Mouse (Mus musculus) small intestine, adult 2 months (tissue): ENCODE measurements around the gene Ly86. TPM values are rescaled to one million over a fixed set of nuclear protein-coding genes. Genes with fewer than 3 reads are reported as not detected.

Source experiments
- H3K27ac ChIP-seq: fragments of 200-500 bp; 2 replicates; pipeline ENCODE4 v1.5.1; 2012; ENCODE audit warnings: low read depth, low read length, control low read depth, inconsistent platforms; ENCODE audit not compliant: insufficient read depth
- H3K27me3 ChIP-seq: fragments of 200-500 bp; 2 replicates; pipeline ENCODE4 v1.6.1; 2012; ENCODE audit warnings: mild to moderate bottlenecking, moderate library complexity, low read length, inconsistent platforms; ENCODE audit not compliant: control insufficient read depth, insufficient read depth
- H3K36me3 ChIP-seq: fragments of 200-500 bp; 2 replicates; pipeline ENCODE4 v1.6.1; 2012; ENCODE audit warnings: mild to moderate bottlenecking, low read length, control low read depth, inconsistent platforms; ENCODE audit not compliant: control insufficient read depth, insufficient read depth
- H3K4me1 ChIP-seq: fragments of 200-500 bp; 2 replicates; pipeline ENCODE4 v1.6.1; 2012; ENCODE audit warnings: low read length, inconsistent platforms, mixed read lengths; ENCODE audit not compliant: control insufficient read depth, insufficient read depth, insufficient read length
- H3K4me3 ChIP-seq: fragments of 200-500 bp; 2 replicates; pipeline ENCODE4 v1.5.1; 2012; ENCODE audit warnings: low read depth, mild to moderate bottlenecking, control low read depth, inconsistent platforms, low read length, moderate library complexity
- CTCF ChIP-seq: fragments of 200-500 bp; IDR thresholded peaks from 2 replicates; pipeline ENCODE4 v1.5.1; 2012; ENCODE audit warnings: low read depth, mild to moderate bottlenecking, control low read depth, inconsistent platforms, low read length, moderate library complexity, mixed read lengths; ENCODE audit not compliant: insufficient replicate concordance, insufficient read length; ENCODE audit errors: extremely low read depth
- POLR2A ChIP-seq: fragments of 200-500 bp; IDR thresholded peaks from 2 replicates; pipeline ENCODE4 v1.6.1; 2012; ENCODE audit warnings: low read depth, mild to moderate bottlenecking, control low read depth, inconsistent platforms, low read length, moderate library complexity
- WGBS: fragments of 180-500 bp; shearing (Covaris S2); methylation state at CpG from one replicate; pipeline ENCODE4 v1.1.7; 2018; 5-methylcytosine and 5-hydroxymethylcytosine counted together
- polyA plus RNA-seq: library from polyadenylated mRNA; depleted of rRNA; stranded (reverse); fragments of >200 nt; gene quantifications from 2 replicates; pipeline ENCODE4 v1.2.3, GENCODE M21; 2012

Ly86 gene
- polyA plus RNA-seq, 1 experiment = 2.3 TPM

DNA sequence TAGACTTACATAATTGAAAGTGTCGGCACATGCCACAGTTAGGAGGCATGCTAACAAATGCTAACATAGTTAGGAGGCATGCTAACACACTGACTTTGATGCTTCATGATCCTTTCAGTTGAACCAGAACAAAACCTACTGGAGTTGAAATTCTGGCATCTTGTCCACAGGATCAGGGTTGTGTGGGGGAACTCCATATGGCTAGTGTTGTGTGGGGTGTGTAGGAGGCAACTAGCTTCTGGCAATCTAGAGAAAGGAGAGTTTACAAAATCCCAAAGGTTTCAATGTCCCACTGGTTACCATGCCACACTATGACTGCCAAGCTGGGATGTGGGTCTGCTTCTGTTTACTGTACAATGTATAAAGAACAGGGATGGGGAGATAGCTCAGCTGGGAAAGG lies 70.7 kb downstream of the Ly86 start:
- no peak for TF ChIP-seq POLR2A
- no peak for TF ChIP-seq CTCF
- Histone ChIP-seq H3K27ac (no peak overlapping the region), H3K36me3 (no peaks in the 10 kb centered on the region), H3K4me1 (no peaks in the 10 kb centered on the region), H3K4me3 (no peak overlapping the region), H3K27me3 (no peaks in the 10 kb centered on the region)
- 89% methylated on average over 1 of the region's 1 CpGs for WGBS

DNA sequence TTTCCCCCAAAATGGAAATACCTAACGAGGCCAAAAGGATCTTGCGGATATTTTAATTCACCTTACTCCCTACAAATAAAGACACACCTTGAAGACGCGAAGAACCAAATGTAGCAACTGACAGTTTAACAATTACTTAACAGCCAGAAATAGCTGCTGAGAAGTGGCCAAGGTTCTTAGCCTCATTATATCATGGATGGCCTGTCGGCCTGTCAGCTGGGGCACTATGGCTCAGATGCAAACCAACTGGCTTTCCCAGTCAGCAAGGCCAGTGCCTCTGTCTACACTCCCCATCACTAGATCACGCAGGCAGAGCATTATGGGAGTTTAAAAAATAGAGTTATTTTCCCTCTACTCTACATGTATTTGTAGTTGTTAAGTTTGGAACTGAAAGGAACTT lies 78.4 kb downstream of the Ly86 start:
- Histone ChIP-seq H3K36me3 (no peaks in the 10 kb centered on the region), H3K4me3 (no peak overlapping the region), H3K27me3 (no peaks in the 10 kb centered on the region), H3K4me1 (peaks cover 2% of the 10 kb centered on the region; the same call in 1 of the 2 replicates), H3K27ac (no peak overlapping the region)
- WGBS = 92% methylated on average over 6 of the region's 6 CpGs
- TF ChIP-seq POLR2A = no peak

GRCm38 (mm10) chr13:37424904-37425303 lies 79.9 kb downstream of the Ly86 start:
- H3K4me1 ChIP-seq = peaks cover 2% of the 10 kb centered on the region; the same call in 1 of the 2 replicates
- TF ChIP-seq CTCF = no peak
- TF ChIP-seq POLR2A = no peak
- no peaks in the 10 kb centered on the region for H3K36me3 ChIP-seq
- H3K27me3 ChIP-seq = no peaks in the 10 kb centered on the region
- 95% methylated on average over 6 of the region's 6 CpGs for WGBS
- H3K27ac ChIP-seq = no peak overlapping the region
- no peak overlapping the region for H3K4me3 ChIP-seq

DNA sequence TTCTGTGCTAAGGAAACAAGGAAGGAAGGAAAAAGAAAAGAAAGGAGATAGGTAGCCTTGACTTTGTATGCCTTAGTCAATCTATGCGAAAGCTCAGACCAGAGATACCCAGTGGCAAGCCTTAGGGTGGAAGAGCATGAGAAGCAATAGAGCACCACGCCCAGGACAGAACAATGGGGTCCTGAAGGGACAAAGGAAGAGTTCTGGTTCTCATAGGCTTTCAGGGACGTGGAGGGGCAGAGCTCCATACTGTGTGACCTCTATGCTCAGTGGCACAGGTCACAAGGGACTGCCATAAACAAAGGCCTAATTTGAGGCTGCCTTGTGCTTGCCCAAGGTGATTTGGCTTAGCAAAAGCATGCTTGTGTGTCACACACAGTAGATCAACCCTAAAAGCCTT lies 80.4 kb downstream of the Ly86 start:
- Histone ChIP-seq H3K4me3 (no peak overlapping the region), H3K27me3 (no peaks in the 10 kb centered on the region), H3K4me1 (peaks cover 2% of the 10 kb centered on the region; the same call in 1 of the 2 replicates), H3K27ac (no peak overlapping the region), H3K36me3 (no peaks in the 10 kb centered on the region)
- WGBS = 86% methylated on average over 3 of the region's 3 CpGs
- no peak for TF ChIP-seq CTCF
- TF ChIP-seq POLR2A = no peak

- Histone ChIP-seq H3K27ac (peak overlapping the region; percentile 34; the same call in 1 of the 2 replicates), H3K27me3 (no peaks in the 10 kb centered on the region), H3K4me1 (peaks cover 2% of the 10 kb centered on the region; the same call in 1 of the 2 replicates), H3K36me3 (no peaks in the 10 kb centered on the region), H3K4me3 (no peak overlapping the region)
- no peak for TF ChIP-seq CTCF
- no peak for TF ChIP-seq POLR2A
- WGBS = 26% methylated on average over 12 of the region's 12 CpGs
These were observed 81.7 kb downstream of the Ly86 start for GRCm38 (mm10) chr13:37426578-37427336.

GRCm38 (mm10) chr13:37428496-37428895 lies 83.5 kb downstream of the Ly86 start:
- no peak overlapping the region for H3K27ac ChIP-seq
- no peaks in the 10 kb centered on the region for H3K36me3 ChIP-seq
- TF ChIP-seq CTCF (no peak), POLR2A (no peak)
- no peaks in the 10 kb centered on the region for H3K27me3 ChIP-seq
- no peak overlapping the region for H3K4me3 ChIP-seq
- 72% methylated on average over 3 of the region's 3 CpGs for WGBS
- H3K4me1 ChIP-seq = peaks cover 2% of the 10 kb centered on the region; the same call in 1 of the 2 replicates

GRCm38 (mm10) chr13:37429661-37430271 lies 84.8 kb downstream of the Ly86 start:
- TF ChIP-seq POLR2A (no peak), CTCF (no peak)
- H3K27ac ChIP-seq = no peak overlapping the region
- H3K4me3 ChIP-seq = no peak overlapping the region
- WGBS = 78% methylated on average over 8 of the region's 8 CpGs
- H3K4me1 ChIP-seq = peaks cover 6% of the 10 kb centered on the region; the same call in 1 of the 2 replicates
- no peaks in the 10 kb centered on the region for H3K36me3 ChIP-seq
- H3K27me3 ChIP-seq = no peaks in the 10 kb centered on the region
